Mouse (Mus musculus): ENCODE measurements around the gene Ankmy2. TPM values are rescaled to one million over a fixed set of nuclear protein-coding genes. Genes with fewer than 3 reads are reported as not detected.
A peak's percentile ranks its signal among the peaks of the same experiment; 100 is the strongest.

Gene Ankmy2
- 35.0 and 35.4 TPM in 2 replicates for polyA plus RNA-seq (2015; fragmentation: Nextera tagmentation; extraction: Ambion mirVana)

GRCm38 (mm10) chr12:36156637-36157303, at the start of gene Ankmy2:
Gene Ankmy2 (plus strand): TSS chr12:36157114.
- H3K9me3 ChIP-seq = no peaks in the 10 kb centered on the region
- peak; percentile 98 for ATAC-seq (ENCODE audit: low FRiP score, low read depth)
- H3K4me2 ChIP-seq (replicated peaks) = peak within 1 kb of the TSS; percentile 73
- H3K27ac ChIP-seq = peak within 1 kb of the TSS; percentile 94
- H3K27me3 ChIP-seq = no peaks in the 10 kb centered on the region
- WGBS = under 1% methylated on average over 42 of the region's 42 CpGs
- peak within 1 kb of the TSS; percentile 95 for H3K4me3 ChIP-seq
- peaks cover 7% of the 10 kb centered on the region; the same call in 1 of the 2 replicates for H3K36me3 ChIP-seq
- peaks cover 30% of the 10 kb centered on the region for H3K4me1 ChIP-seq
- H3K9ac ChIP-seq = peak within 1 kb of the TSS; percentile 90

GRCm38 (mm10) chr12:36108442-36108841, 48.5 kb upstream of the Ankmy2 start:
- H3K36me3 ChIP-seq = peaks cover 78% of the 10 kb centered on the region
- H3K9me3 ChIP-seq = no peaks in the 10 kb centered on the region
- no peaks in the 10 kb centered on the region for H3K4me1 ChIP-seq
- ATAC-seq (ENCODE audit: low FRiP score, low read depth) = no peak
- H3K9ac ChIP-seq = no peak overlapping the region
- H3K27ac ChIP-seq = no peak overlapping the region
- no peak overlapping the region for H3K4me2 ChIP-seq (replicated peaks)
- H3K4me3 ChIP-seq = no peak overlapping the region
- no peaks in the 10 kb centered on the region for H3K27me3 ChIP-seq
- WGBS = 93% methylated on average over 5 of the region's 5 CpGs

- H3K4me2 ChIP-seq (replicated peaks) = no peak overlapping the region
- no peaks in the 10 kb centered on the region for H3K27me3 ChIP-seq
- H3K4me1 ChIP-seq = no peaks in the 10 kb centered on the region
- ATAC-seq (ENCODE audit: low FRiP score, low read depth) = no peak
- no peak overlapping the region for H3K9ac ChIP-seq
- 87% methylated on average over 5 of the region's 5 CpGs for WGBS
- no peak overlapping the region for H3K27ac ChIP-seq
- H3K9me3 ChIP-seq = no peaks in the 10 kb centered on the region
- no peak overlapping the region for H3K4me3 ChIP-seq
- peaks cover 84% of the 10 kb centered on the region for H3K36me3 ChIP-seq
Observed at GRCm38 (mm10) chr12:36110457-36110856, 46.5 kb upstream of the Ankmy2 start.

GRCm38 (mm10) chr12:36111110-36111509, 45.8 kb upstream of the Ankmy2 start:
- H3K9me3 ChIP-seq = no peaks in the 10 kb centered on the region
- no peak overlapping the region for H3K4me3 ChIP-seq
- H3K36me3 ChIP-seq = peaks cover 86% of the 10 kb centered on the region
- no peaks in the 10 kb centered on the region for H3K4me1 ChIP-seq
- H3K9ac ChIP-seq = no peak overlapping the region
- no peak overlapping the region for H3K4me2 ChIP-seq (replicated peaks)
- ATAC-seq (ENCODE audit: low FRiP score, low read depth) = no peak
- H3K27me3 ChIP-seq = no peaks in the 10 kb centered on the region
- 94% methylated on average over 5 of the region's 5 CpGs for WGBS
- H3K27ac ChIP-seq = no peak overlapping the region

- Histone ChIP-seq H3K36me3 (peaks cover 90% of the 10 kb centered on the region), H3K4me2 (replicated peaks) (no peak overlapping the region), H3K9ac (no peak overlapping the region), H3K27ac (no peak overlapping the region), H3K4me3 (no peak overlapping the region), H3K27me3 (no peaks in the 10 kb centered on the region), H3K9me3 (no peaks in the 10 kb centered on the region), H3K4me1 (no peaks in the 10 kb centered on the region)
- ATAC-seq (ENCODE audit: low FRiP score, low read depth) = no peak
- WGBS = 86% methylated on average over 3 of the region's 3 CpGs
Observed at GRCm38 (mm10) chr12:36112081-36112480, 44.8 kb upstream of the Ankmy2 start.

GRCm38 (mm10) chr12:36117161-36117560, 39.8 kb upstream of the Ankmy2 start:
- Histone ChIP-seq H3K36me3 (peaks cover 79% of the 10 kb centered on the region), H3K4me3 (no peak overlapping the region), H3K27ac (no peak overlapping the region), H3K9me3 (no peaks in the 10 kb centered on the region), H3K4me2 (replicated peaks) (no peak overlapping the region), H3K4me1 (no peaks in the 10 kb centered on the region), H3K9ac (no peak overlapping the region), H3K27me3 (no peaks in the 10 kb centered on the region)
- 94% methylated on average over 6 of the region's 6 CpGs for WGBS
- no peak for ATAC-seq (ENCODE audit: low FRiP score, low read depth)

- Histone ChIP-seq H3K4me3 (no peak overlapping the region), H3K9ac (no peak overlapping the region), H3K27ac (no peak overlapping the region), H3K4me2 (replicated peaks) (no peak overlapping the region), H3K4me1 (no peaks in the 10 kb centered on the region), H3K9me3 (no peaks in the 10 kb centered on the region), H3K36me3 (peaks cover 80% of the 10 kb centered on the region), H3K27me3 (no peaks in the 10 kb centered on the region)
- ATAC-seq (ENCODE audit: low FRiP score, low read depth) = no peak
- 83% methylated on average over 3 of the region's 3 CpGs for WGBS
Observed at GRCm38 (mm10) chr12:36119244-36119643, 37.7 kb upstream of the Ankmy2 start.

- H3K4me1 ChIP-seq = peaks cover 4% of the 10 kb centered on the region; the same call in 1 of the 2 replicates
- 88% methylated on average over 5 of the region's 5 CpGs for WGBS
- no peaks in the 10 kb centered on the region for H3K9me3 ChIP-seq
- no peak overlapping the region for H3K4me3 ChIP-seq
- ATAC-seq (ENCODE audit: low FRiP score, low read depth) = no peak
- H3K27ac ChIP-seq = no peak overlapping the region
- H3K36me3 ChIP-seq = peaks cover 51% of the 10 kb centered on the region
- no peaks in the 10 kb centered on the region for H3K27me3 ChIP-seq
- H3K4me2 ChIP-seq (replicated peaks) = no peak overlapping the region
- H3K9ac ChIP-seq = no peak overlapping the region
Observed at GRCm38 (mm10) chr12:36126049-36126448, 30.9 kb upstream of the Ankmy2 start.

- no peak overlapping the region for H3K4me2 ChIP-seq (replicated peaks)
- no peak overlapping the region for H3K27ac ChIP-seq
- H3K4me3 ChIP-seq = no peak overlapping the region
- peaks cover 54% of the 10 kb centered on the region for H3K36me3 ChIP-seq
- H3K9ac ChIP-seq = no peak overlapping the region
- WGBS = 94% methylated on average over 5 of the region's 5 CpGs
- 0 out of 2 replicates have a peak, but pooled peaks cover 1% of the 10 kb centered on the region for H3K4me1 ChIP-seq
- no peaks in the 10 kb centered on the region for H3K9me3 ChIP-seq
- no peak for ATAC-seq (ENCODE audit: low FRiP score, low read depth)
- H3K27me3 ChIP-seq = no peaks in the 10 kb centered on the region
Observed at GRCm38 (mm10) chr12:36129826-36130225, 27.1 kb upstream of the Ankmy2 start.

GRCm38 (mm10) chr12:36132254-36132653, 24.7 kb upstream of the Ankmy2 start:
- H3K4me1 ChIP-seq = no peaks in the 10 kb centered on the region
- 97% methylated on average over 2 of the region's 2 CpGs for WGBS
- H3K4me3 ChIP-seq = no peak overlapping the region
- ATAC-seq (ENCODE audit: low FRiP score, low read depth) = no peak
- H3K36me3 ChIP-seq = peaks cover 60% of the 10 kb centered on the region
- no peaks in the 10 kb centered on the region for H3K9me3 ChIP-seq
- no peak overlapping the region for H3K27ac ChIP-seq
- H3K27me3 ChIP-seq = no peaks in the 10 kb centered on the region
- H3K4me2 ChIP-seq (replicated peaks) = no peak overlapping the region
- H3K9ac ChIP-seq = no peak overlapping the region

- Histone ChIP-seq H3K4me3 (no peak overlapping the region), H3K9me3 (no peaks in the 10 kb centered on the region), H3K27me3 (no peaks in the 10 kb centered on the region), H3K36me3 (peaks cover 60% of the 10 kb centered on the region), H3K9ac (no peak overlapping the region), H3K4me2 (replicated peaks) (no peak overlapping the region), H3K27ac (no peak overlapping the region), H3K4me1 (no peaks in the 10 kb centered on the region)
- ATAC-seq (ENCODE audit: low FRiP score, low read depth) = no peak
- WGBS = 88% methylated on average over 3 of the region's 3 CpGs
Observed at GRCm38 (mm10) chr12:36132668-36133067, 24.2 kb upstream of the Ankmy2 start.

- Histone ChIP-seq H3K4me3 (no peak overlapping the region), H3K27me3 (no peaks in the 10 kb centered on the region), H3K36me3 (peaks cover 63% of the 10 kb centered on the region), H3K27ac (no peak overlapping the region), H3K4me2 (replicated peaks) (no peak overlapping the region), H3K9ac (no peak overlapping the region), H3K4me1 (no peaks in the 10 kb centered on the region), H3K9me3 (no peaks in the 10 kb centered on the region)
- 92% methylated on average over 5 of the region's 5 CpGs for WGBS
- ATAC-seq (ENCODE audit: low FRiP score, low read depth) = no peak
Observed at GRCm38 (mm10) chr12:36133547-36133946, 23.4 kb upstream of the Ankmy2 start.

- no peak overlapping the region for H3K4me3 ChIP-seq
- no peak overlapping the region for H3K27ac ChIP-seq
- H3K9me3 ChIP-seq = no peaks in the 10 kb centered on the region
- no peaks in the 10 kb centered on the region for H3K27me3 ChIP-seq
- H3K4me2 ChIP-seq (replicated peaks) = no peak overlapping the region
- ATAC-seq (ENCODE audit: low FRiP score, low read depth) = no peak
- peaks cover 59% of the 10 kb centered on the region for H3K36me3 ChIP-seq
- no peaks in the 10 kb centered on the region for H3K4me1 ChIP-seq
- 86% methylated on average over 5 of the region's 5 CpGs for WGBS
- H3K9ac ChIP-seq = no peak overlapping the region
Observed at GRCm38 (mm10) chr12:36134111-36134510, 22.8 kb upstream of the Ankmy2 start.
